Mouse (Mus musculus) E14TG2a.4 (cell line): ENCODE measurements around the gene Slc39a11.

Experiments
- CTCF ChIP-seq: conservative IDR thresholded peaks from 2 replicates; pipeline ENCODE4 v1.5.1; 2014; ENCODE audit warnings: low read length
- NANOG ChIP-seq: IDR thresholded peaks from 2 replicates; pipeline ENCODE4 v1.6.1; 2014; ENCODE audit warnings: borderline replicate concordance, low read length, mixed read lengths
- POU5F1 ChIP-seq: IDR thresholded peaks from 2 replicates; pipeline ENCODE4 v1.6.1; 2014; ENCODE audit warnings: low read length, borderline replicate concordance

DNA sequence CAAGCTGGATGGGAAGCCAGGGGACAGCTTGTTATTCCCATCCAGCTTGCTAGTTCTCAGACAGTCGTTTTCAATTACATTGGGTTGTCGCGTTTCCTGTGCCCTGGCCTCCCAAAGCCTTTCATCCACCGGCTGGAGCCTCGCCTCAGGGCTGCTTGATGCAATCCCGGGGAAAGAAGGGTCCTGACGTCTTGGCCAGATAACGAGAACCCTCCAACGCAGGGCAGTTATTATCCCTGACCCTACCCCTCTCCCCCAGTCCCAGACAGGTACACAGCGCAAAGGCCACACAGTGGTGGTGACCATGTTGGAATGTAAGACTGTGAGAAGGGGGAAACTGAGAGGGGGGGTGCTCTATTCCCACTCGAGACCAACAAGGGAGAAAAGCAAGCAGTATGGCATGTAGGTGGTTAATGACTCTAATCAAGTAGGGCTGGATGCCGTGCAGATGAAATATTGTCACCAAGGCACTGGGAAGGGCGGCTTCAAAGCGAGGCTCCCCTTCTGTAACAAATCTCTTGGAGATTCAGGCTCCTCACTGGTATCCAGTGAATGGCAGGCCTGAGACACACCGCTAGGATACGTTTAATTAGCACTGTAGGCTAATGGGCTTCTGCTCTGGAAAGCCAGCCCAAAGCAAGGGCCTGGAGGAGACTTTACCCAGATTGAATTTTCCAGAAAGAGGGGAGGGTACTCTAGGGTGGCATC is 196.9 kb downstream of the Slc39a11 start:
- TF ChIP-seq CTCF (no peak), NANOG (no peak), POU5F1 (no peak)
